Mouse (Mus musculus) MEL (cell line): ENCODE data around the gene Banf1.

Experiments
- CHD2 ChIP-seq: IDR thresholded peaks from 2 replicates; pipeline ENCODE4 v1.6.1; 2011; ENCODE audit warnings: low read length, improper control_type of control experiment
- CTCF ChIP-seq, 3 experiments: IDR thresholded peaks in 2 of 3; conservative IDR thresholded peaks in 1 of 3; 2 replicates each; pipeline ENCODE4 v1.5.1; 2011 to 2012; ENCODE audit warnings: low read length in 3 of 3, low read depth in 2 of 3, mild to moderate bottlenecking in 2 of 3, improper control_type of control experiment in 1 of 3, inconsistent platforms in 1 of 3, mixed read lengths in 1 of 3, moderate library complexity in 1 of 3; ENCODE audit not compliant: control insufficient read depth in 1 of 3, insufficient read depth in 1 of 3, poor library complexity in 1 of 3, severe bottlenecking in 1 of 3
- GABPA ChIP-seq: IDR thresholded peaks from 2 replicates; pipeline ENCODE4 v1.6.1; 2012; ENCODE audit warnings: low read depth, mild to moderate bottlenecking, inconsistent platforms, low read length, improper control_type of control experiment, moderate library complexity
- POLR2A ChIP-seq, 2 experiments: IDR thresholded peaks; 2 replicates each; pipeline ENCODE4 v1.6.1; 2011 to 2012; ENCODE audit warnings: low read length in 2 of 2, mild to moderate bottlenecking in 2 of 2, control low read depth in 1 of 2, improper control_type of control experiment in 1 of 2, low read depth in 1 of 2, moderate library complexity in 1 of 2; ENCODE audit not compliant: control insufficient read depth in 1 of 2, insufficient read depth in 1 of 2, poor library complexity in 1 of 2
- POLR2AphosphoS2 ChIP-seq: IDR thresholded peaks from 2 replicates; pipeline ENCODE4 v1.6.1; 2011; ENCODE audit warnings: low read length, improper control_type of control experiment
- POLR2AphosphoS5 ChIP-seq: IDR thresholded peaks from 2 replicates; pipeline ENCODE4 v1.6.1; 2012; ENCODE audit warnings: low read depth, borderline replicate concordance, mild to moderate bottlenecking, inconsistent platforms, low read length, moderate library complexity, mixed read lengths
- TAL1 ChIP-seq: IDR thresholded peaks from 2 replicates; pipeline ENCODE4 v1.6.1; 2012; ENCODE audit warnings: mild to moderate bottlenecking, inconsistent platforms, low read length, moderate library complexity, mixed read lengths
- TCF12 ChIP-seq: IDR thresholded peaks from 2 replicates; pipeline ENCODE4 v1.6.1; 2014; ENCODE audit warnings: low read depth, mild to moderate bottlenecking, inconsistent platforms, low read length, improper control_type of control experiment, moderate library complexity
- USF1 ChIP-seq: IDR thresholded peaks from 2 replicates; pipeline ENCODE4 v1.6.1; 2014; ENCODE audit warnings: low read depth, mild to moderate bottlenecking, inconsistent platforms, low read length, improper control_type of control experiment, moderate library complexity
- ZNF384 ChIP-seq: IDR thresholded peaks from 2 replicates; pipeline ENCODE4 v1.6.1; 2012; ENCODE audit warnings: low read depth, mild to moderate bottlenecking, inconsistent platforms, low read length, improper control_type of control experiment

DNA sequence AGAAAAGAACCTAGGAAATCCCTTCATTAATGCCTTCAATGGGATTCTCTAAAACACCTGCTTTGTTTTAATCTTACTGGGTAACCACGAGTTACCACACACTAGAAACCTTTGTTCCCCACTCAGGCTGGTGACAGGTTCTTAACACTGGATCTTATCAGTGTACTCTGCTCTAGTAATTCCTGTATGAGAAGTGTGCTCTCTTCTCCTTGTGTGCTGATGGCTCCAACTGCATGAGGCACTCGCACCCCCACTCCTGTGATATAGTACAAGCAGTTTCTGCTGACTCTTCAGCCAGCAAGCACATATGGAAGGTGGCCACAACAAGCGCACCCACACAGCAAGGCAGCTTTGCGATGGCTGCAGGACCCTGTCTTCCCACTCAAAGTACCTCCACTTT is 7.2 kb upstream of the Banf1 start:
- TF ChIP-seq POLR2A (IDR thresholded peaks at IDR 0.05; ENCODE audit: control insufficient read depth in 1 of 2, insufficient read depth in 1 of 2, low read depth in 1 of 2, low read length in 2 of 2, poor library complexity in 1 of 2) (no peak), POLR2AphosphoS5 (no peak), CHD2 (no peak), POLR2AphosphoS2 (no peak), USF1 (no peak), TAL1 (no peak), CTCF (IDR thresholded peaks at IDR 0.05 in 2 of 3, conservative IDR thresholded peaks at IDR 0.05 in 1 of 3; ENCODE audit: control insufficient read depth in 1 of 3, insufficient read depth in 1 of 3, low read depth in 2 of 3, low read length in 3 of 3, poor library complexity in 1 of 3, severe bottlenecking in 1 of 3) (no peak), GABPA (no peak), ZNF384 (no peak), TCF12 (no peak)
